Mouse (Mus musculus) adipocyte (in vitro differentiated cells): ENCODE data around the gene Enox1.
A peak's percentile ranks its signal among the peaks of the same experiment; 100 is the strongest.

Source experiments
- DNase-seq: peaks from one replicate; pipeline ENCODE4 v3.0.0-alpha.2; 2016; ENCODE audit warnings: low spot score

The Enox1 gene

GRCm38 (mm10) chr14:77371977-77372376, 215.4 kb downstream of the Enox1 start:
- DNase-seq = no peak

- DNase-seq = no peak
Measured at GRCm38 (mm10) chr14:77373119-77373518, 216.6 kb downstream of the Enox1 start.

GRCm38 (mm10) chr14:77375054-77375453, 218.5 kb downstream of the Enox1 start:
- peak; percentile 36 for DNase-seq

GRCm38 (mm10) chr14:77375618-77376017, 219.1 kb downstream of the Enox1 start:
- DNase-seq = peak; percentile 26

- no peak for DNase-seq
Measured at GRCm38 (mm10) chr14:77376731-77377130, 220.2 kb downstream of the Enox1 start.

- no peak for DNase-seq
Measured at GRCm38 (mm10) chr14:77377439-77377838, 220.9 kb downstream of the Enox1 start.

GRCm38 (mm10) chr14:77377873-77378272, 221.3 kb downstream of the Enox1 start:
- DNase-seq = no peak

GRCm38 (mm10) chr14:77381532-77381931, 225.0 kb downstream of the Enox1 start:
- DNase-seq = no peak

GRCm38 (mm10) chr14:77385621-77386020, 229.1 kb downstream of the Enox1 start:
- DNase-seq = no peak

- DNase-seq = no peak
Measured at GRCm38 (mm10) chr14:77387877-77388276, 231.3 kb downstream of the Enox1 start.

GRCm38 (mm10) chr14:77389276-77389675, 232.7 kb downstream of the Enox1 start:
- no peak for DNase-seq

- DNase-seq = no peak
Measured at GRCm38 (mm10) chr14:77392476-77392875, 235.9 kb downstream of the Enox1 start.

- DNase-seq = no peak
Measured at GRCm38 (mm10) chr14:77406241-77407114, 249.9 kb downstream of the Enox1 start.

GRCm38 (mm10) chr14:77409271-77409940, 252.8 kb downstream of the Enox1 start:
- DNase-seq = no peak

GRCm38 (mm10) chr14:77410354-77410753, 253.8 kb downstream of the Enox1 start:
- DNase-seq = no peak

GRCm38 (mm10) chr14:77413106-77413505, 256.5 kb downstream of the Enox1 start:
- DNase-seq = no peak

GRCm38 (mm10) chr14:77416358-77416757, 259.8 kb downstream of the Enox1 start:
- DNase-seq = no peak

GRCm38 (mm10) chr14:77421031-77421430, 264.5 kb downstream of the Enox1 start:
- peak; percentile 23 for DNase-seq

- no peak for DNase-seq
Measured at GRCm38 (mm10) chr14:77423194-77423593, 266.6 kb downstream of the Enox1 start.

- no peak for DNase-seq
Measured at GRCm38 (mm10) chr14:77439426-77439825, 282.9 kb downstream of the Enox1 start.

GRCm38 (mm10) chr14:77440805-77441204, 284.2 kb downstream of the Enox1 start:
- DNase-seq = no peak

- DNase-seq = no peak
Measured at GRCm38 (mm10) chr14:77441541-77441940, 285.0 kb downstream of the Enox1 start.

- DNase-seq = no peak
Measured at GRCm38 (mm10) chr14:77448001-77448400, 291.4 kb downstream of the Enox1 start.
